Mouse (Mus musculus) E14TG2a.4 (cell line): ENCODE data around the gene Hoxb7.

ENCODE experiments used
- CTCF ChIP-seq: conservative IDR thresholded peaks from 2 replicates; pipeline ENCODE4 v1.5.1; 2014; ENCODE audit warnings: low read length
- NANOG ChIP-seq: IDR thresholded peaks from 2 replicates; pipeline ENCODE4 v1.6.1; 2014; ENCODE audit warnings: borderline replicate concordance, low read length, mixed read lengths
- POU5F1 ChIP-seq: IDR thresholded peaks from 2 replicates; pipeline ENCODE4 v1.6.1; 2014; ENCODE audit warnings: low read length, borderline replicate concordance

DNA sequence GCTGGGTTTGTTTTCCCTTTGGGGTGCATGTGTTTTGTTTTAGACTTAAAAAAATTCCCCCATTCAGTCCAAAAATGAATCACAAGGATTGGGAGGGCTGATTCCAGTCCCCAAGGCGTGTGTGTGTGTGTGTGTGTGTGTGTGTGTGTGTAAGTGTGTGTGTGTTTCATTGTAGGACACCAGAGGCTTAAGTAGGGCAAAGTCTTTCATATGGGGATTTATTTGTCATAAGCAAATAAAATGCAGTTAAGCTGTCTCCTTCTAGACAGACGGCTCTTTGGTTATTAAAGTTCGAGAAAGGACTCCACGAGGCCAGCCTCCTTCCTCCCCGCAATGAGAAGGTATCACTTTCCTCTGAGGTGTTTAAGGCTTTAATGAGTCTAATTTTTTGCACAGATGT, 35.4 kb downstream of the Hoxb7 start:
- TF ChIP-seq CTCF (no peak), POU5F1 (no peak), NANOG (no peak)
